Mouse (Mus musculus): ENCODE results near the gene Hmcn1. TPM values are rescaled to one million over a fixed set of nuclear protein-coding genes. Genes with fewer than 3 reads are reported as not detected.

Gene Hmcn1
- total and polyA plus RNA-seq, 3 experiments: not detected

- Histone ChIP-seq H3K36me3 (ENCODE audit: control insufficient read depth in 1 of 2, insufficient read depth in 2 of 2, low read length in 2 of 2) (no peaks in the 10 kb centered on the region), H3K4me3 (ENCODE audit: control insufficient read depth in 1 of 2, insufficient read depth in 1 of 2, low read depth in 2 of 2, low read length in 2 of 2) (no peak overlapping the region), H3K27ac (ENCODE audit: control insufficient read depth, low read depth, low read length) (no peak overlapping the region), H3K9ac (ENCODE audit: control insufficient read depth, low read depth, low read length, poor library complexity, severe bottlenecking) (no peak overlapping the region), H3K4me1 (ENCODE audit: control insufficient read depth in 1 of 2, insufficient read depth in 2 of 2, low read length in 2 of 2) (no peaks in the 10 kb centered on the region), H3K9me3 (replicated peaks; ENCODE audit: insufficient read depth, low read length) (no peaks in the 10 kb centered on the region), H3K27me3 (ENCODE audit: control insufficient read depth in 1 of 2, insufficient read depth in 2 of 2, low read length in 2 of 2) (no peaks in the 10 kb centered on the region), H3K79me2 (ENCODE audit: control insufficient read depth, insufficient read depth, low read length, poor library complexity) (no peaks in the 10 kb centered on the region)
- TF ChIP-seq USF2 (IDR thresholded peaks at IDR 0.05; ENCODE audit: borderline replicate concordance in 1 of 2, insufficient read depth in 1 of 2, low read depth in 1 of 2, low read length in 2 of 2) (no peak), BHLHE40 (IDR thresholded peaks at IDR 0.05; ENCODE audit: borderline replicate concordance, low read depth, low read length) (no peak), ELF1 (IDR thresholded peaks at IDR 0.05; ENCODE audit: low read depth, low read length) (no peak), ETS1 (IDR thresholded peaks at IDR 0.05; ENCODE audit: low read depth, low read length) (no peak), MAX (IDR thresholded peaks at IDR 0.05; ENCODE audit: low read length) (no peak), RAD21 (IDR thresholded peaks at IDR 0.05; ENCODE audit: low read depth, low read length) (no peak), USF1 (IDR thresholded peaks at IDR 0.05; ENCODE audit: low read depth, low read length) (no peak), HCFC1 (IDR thresholded peaks at IDR 0.05; ENCODE audit: low read depth, low read length) (no peak), MEF2A (IDR thresholded peaks at IDR 0.05; ENCODE audit: extremely low read depth, insufficient replicate concordance, low read depth, low read length, poor library complexity, severe bottlenecking) (no peak), MYC (IDR thresholded peaks at IDR 0.05; ENCODE audit: low read depth, low read length) (no peak), RCOR1 (IDR thresholded peaks at IDR 0.05; ENCODE audit: low read depth, low read length) (no peak), KAT2A (conservative IDR thresholded peaks at IDR 0.05; ENCODE audit: low read depth, low read length) (no peak), E2F4 (IDR thresholded peaks at IDR 0.05; ENCODE audit: borderline replicate concordance, low read depth, low read length) (no peak)
- no peak for DNase-seq (ENCODE audit: low read depth, low spot score)
Observed at GRCm38 (mm10) chr1:150546463-150546862, 446.8 kb downstream of the Hmcn1 start.

GRCm38 (mm10) chr1:150540267-150540666, 453.0 kb downstream of the Hmcn1 start:
- no peaks in the 10 kb centered on the region for H3K9me3 ChIP-seq (replicated peaks; ENCODE audit: insufficient read depth, low read length)
- no peak overlapping the region for H3K4me3 ChIP-seq (ENCODE audit: control insufficient read depth in 1 of 2, insufficient read depth in 1 of 2, low read depth in 2 of 2, low read length in 2 of 2)
- no peak overlapping the region for H3K27ac ChIP-seq (ENCODE audit: control insufficient read depth, low read depth, low read length)
- no peaks in the 10 kb centered on the region for H3K79me2 ChIP-seq (ENCODE audit: control insufficient read depth, insufficient read depth, low read length, poor library complexity)
- peak; percentile 49 for DNase-seq (ENCODE audit: low read depth, low spot score)
- H3K36me3 ChIP-seq (ENCODE audit: control insufficient read depth in 1 of 2, insufficient read depth in 2 of 2, low read length in 2 of 2): no peaks in the 10 kb centered on the region
- H3K27me3 ChIP-seq (ENCODE audit: control insufficient read depth in 1 of 2, insufficient read depth in 2 of 2, low read length in 2 of 2): no peaks in the 10 kb centered on the region; a peak in 1 of 4 replicates
- no peaks in the 10 kb centered on the region for H3K4me1 ChIP-seq (ENCODE audit: control insufficient read depth in 1 of 2, insufficient read depth in 2 of 2, low read length in 2 of 2)
- no peak overlapping the region for H3K9ac ChIP-seq (ENCODE audit: control insufficient read depth, low read depth, low read length, poor library complexity, severe bottlenecking)
- TF ChIP-seq ZNF384 (IDR thresholded peaks at IDR 0.05; ENCODE audit: low read depth, low read length) (no peak), GABPA (IDR thresholded peaks at IDR 0.05; ENCODE audit: low read depth, low read length) (no peak), UBTF (IDR thresholded peaks at IDR 0.05; ENCODE audit: borderline replicate concordance, insufficient read depth, low read depth, low read length) (no peak), SIN3A (IDR thresholded peaks at IDR 0.05; ENCODE audit: low read length) (no peak), ZMIZ1 (IDR thresholded peaks at IDR 0.05; ENCODE audit: low read depth, low read length) (no peak), MAZ (IDR thresholded peaks at IDR 0.05; ENCODE audit: low read depth, low read length) (no peak), POLR2AphosphoS2 (IDR thresholded peaks at IDR 0.05; ENCODE audit: low read length) (no peak), MXI1 (IDR thresholded peaks at IDR 0.05; ENCODE audit: low read depth, low read length) (no peak), MAFK (IDR thresholded peaks at IDR 0.05; ENCODE audit: borderline replicate concordance, low read depth, low read length) (no peak), CHD1 (IDR thresholded peaks at IDR 0.05; ENCODE audit: low read depth, low read length) (no peak), USF2 (IDR thresholded peaks at IDR 0.05; ENCODE audit: borderline replicate concordance in 1 of 2, insufficient read depth in 1 of 2, low read depth in 1 of 2, low read length in 2 of 2) (no peak), POLR2AphosphoS5 (IDR thresholded peaks at IDR 0.05; ENCODE audit: borderline replicate concordance, low read depth, low read length) (no peak), ZC3H11A (IDR thresholded peaks at IDR 0.05; ENCODE audit: low read depth, low read length) (peak; percentile 57), MEF2A (IDR thresholded peaks at IDR 0.05; ENCODE audit: extremely low read depth, insufficient replicate concordance, low read depth, low read length, poor library complexity, severe bottlenecking) (no peak), SMC3 (IDR thresholded peaks at IDR 0.05; ENCODE audit: low read depth, low read length) (peak; percentile 63), CTCF (IDR thresholded peaks at IDR 0.05 in 2 of 3, conservative IDR thresholded peaks at IDR 0.05 in 1 of 3; ENCODE audit: control insufficient read depth in 1 of 3, insufficient read depth in 1 of 3, low read depth in 2 of 3, low read length in 3 of 3, poor library complexity in 1 of 3, severe bottlenecking in 1 of 3) (peak; percentile 31 to 75 (median 67)), JUND (IDR thresholded peaks at IDR 0.05; ENCODE audit: low read depth, low read length) (no peak), ZKSCAN1 (IDR thresholded peaks at IDR 0.05; ENCODE audit: low read depth, low read length) (no peak), POLR2A (IDR thresholded peaks at IDR 0.05; ENCODE audit: control insufficient read depth in 1 of 2, insufficient read depth in 1 of 2, low read depth in 1 of 2, low read length in 2 of 2, poor library complexity in 1 of 2) (no peak), KAT2A (conservative IDR thresholded peaks at IDR 0.05; ENCODE audit: low read depth, low read length) (no peak), USF1 (IDR thresholded peaks at IDR 0.05; ENCODE audit: low read depth, low read length) (no peak), RAD21 (IDR thresholded peaks at IDR 0.05; ENCODE audit: low read depth, low read length) (peak; percentile 82), ELF1 (IDR thresholded peaks at IDR 0.05; ENCODE audit: low read depth, low read length) (no peak), TBP (IDR thresholded peaks at IDR 0.05; ENCODE audit: low read depth, low read length) (no peak)
